Mouse (Mus musculus) neutrophil, adult 5-6 weeks (primary cell): ENCODE results near the gene 4932438A13Rik. TPM values are rescaled to one million over a fixed set of nuclear protein-coding genes. Genes with fewer than 3 reads are reported as not detected.
A peak's percentile ranks its signal among the peaks of the same experiment; 100 is the strongest.

ENCODE experiments used
- ATAC-seq: fragments of 151-379, 151-347 bp; 2 replicates; pipeline ENCODE4 v1.8.0; 2017; ENCODE audit warnings: mild to moderate bottlenecking, moderate TSS enrichment; ENCODE audit not compliant: insufficient number of reproducible peaks, poor library complexity, low FRiP score, severe bottlenecking; ENCODE audit errors: extremely low read depth
- total RNA-seq: library from RNA; stranded (forward); fragments of 200-1000 nt; gene quantifications from 2 replicates; pipeline ENCODE4 v1.2.3, GENCODE M21; 2017

The 4932438A13Rik gene
- 125 and 127 TPM in 2 replicates for total RNA-seq

DNA sequence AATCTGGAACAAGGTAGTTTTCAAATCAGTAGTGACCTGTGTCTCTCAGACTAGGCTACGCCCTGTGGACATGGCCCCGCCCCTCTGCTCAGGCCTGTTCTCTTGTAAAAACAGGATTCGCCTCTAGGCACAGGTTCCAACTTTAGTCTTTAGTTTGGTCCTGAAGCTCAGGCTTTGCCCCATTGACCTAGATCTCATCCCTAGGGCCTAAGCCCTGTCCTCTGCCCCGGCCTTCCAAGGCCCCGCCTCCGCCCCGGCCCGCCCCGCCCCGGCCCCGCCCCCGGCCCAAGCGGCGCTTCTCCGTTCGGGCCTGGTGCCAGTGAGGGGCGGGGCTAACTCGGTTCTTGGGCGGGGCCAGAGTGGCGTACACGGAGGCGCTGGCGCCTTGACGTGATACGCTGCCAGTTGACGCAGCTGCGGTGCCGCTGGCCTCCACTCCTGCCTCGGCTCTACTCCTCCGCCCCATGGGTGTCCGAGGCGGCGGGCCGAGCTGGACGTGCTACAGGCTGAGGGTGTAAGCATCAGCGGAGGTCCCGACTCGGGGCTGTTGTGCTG is at the start of gene 4932438A13Rik:
4932438A13Rik (plus strand) TSS at position 384 of the 555 bp plus-strand sequence.
- peak; percentile 98 for ATAC-seq

DNA sequence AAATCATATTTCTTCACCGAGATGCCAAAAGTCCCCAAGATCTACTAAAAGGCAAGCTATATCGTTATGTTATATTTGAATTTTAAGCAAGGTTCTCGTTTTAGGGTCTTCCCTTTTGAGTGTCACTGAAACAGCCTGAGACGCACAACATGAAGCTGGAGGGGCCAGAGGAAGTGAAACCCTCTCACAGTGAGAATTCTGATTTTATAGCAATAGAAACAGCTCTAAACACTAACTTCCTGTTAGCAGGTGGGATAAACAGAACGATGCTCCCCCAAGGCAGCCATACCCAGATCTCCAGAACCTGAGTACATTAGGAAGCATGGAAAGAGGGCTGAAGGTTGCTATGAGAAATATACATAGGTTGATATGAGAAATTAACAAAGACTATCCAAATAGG is 46.3 kb upstream of the 4932438A13Rik start:
- ATAC-seq = no peak

DNA sequence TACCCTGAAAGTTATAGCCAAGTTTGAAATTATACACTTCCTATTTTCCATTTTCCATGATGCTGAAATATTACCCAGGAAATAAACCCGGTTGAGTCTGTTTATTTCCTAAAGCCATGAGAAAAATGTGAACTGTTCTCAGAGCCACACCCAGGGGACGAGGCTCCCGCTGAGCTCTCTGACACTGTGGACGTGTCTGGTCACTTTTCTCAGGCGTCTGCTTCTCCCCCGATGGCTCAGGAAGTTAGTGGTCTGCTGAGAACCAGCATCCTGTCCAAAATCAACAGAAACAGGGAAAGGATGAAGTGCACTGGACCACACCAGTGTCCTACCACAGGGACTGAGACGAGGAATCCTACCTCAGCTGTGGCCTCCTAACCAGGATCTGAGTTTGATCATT is 43.5 kb upstream of the 4932438A13Rik start:
- ATAC-seq = no peak

DNA sequence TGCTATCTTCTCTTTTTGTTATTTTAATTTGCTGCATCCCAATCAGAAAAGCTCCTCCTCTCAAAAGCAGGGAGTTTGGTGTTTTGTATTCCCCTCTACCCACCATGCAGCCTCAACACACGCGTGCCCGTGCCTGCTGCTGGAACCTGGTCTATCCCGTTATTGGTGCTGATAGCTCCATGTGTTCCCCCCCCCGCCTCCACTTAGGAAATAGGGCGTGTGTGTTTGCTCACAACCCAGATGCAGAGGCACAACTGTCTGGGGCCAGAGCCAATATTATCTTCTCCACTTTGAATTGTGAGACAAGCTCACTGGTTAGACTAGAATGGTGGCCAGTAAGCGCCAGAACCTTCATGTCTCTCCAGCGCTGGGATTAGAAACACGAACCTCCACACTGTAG is 41.9 kb upstream of the 4932438A13Rik start:
- ATAC-seq = no peak

DNA sequence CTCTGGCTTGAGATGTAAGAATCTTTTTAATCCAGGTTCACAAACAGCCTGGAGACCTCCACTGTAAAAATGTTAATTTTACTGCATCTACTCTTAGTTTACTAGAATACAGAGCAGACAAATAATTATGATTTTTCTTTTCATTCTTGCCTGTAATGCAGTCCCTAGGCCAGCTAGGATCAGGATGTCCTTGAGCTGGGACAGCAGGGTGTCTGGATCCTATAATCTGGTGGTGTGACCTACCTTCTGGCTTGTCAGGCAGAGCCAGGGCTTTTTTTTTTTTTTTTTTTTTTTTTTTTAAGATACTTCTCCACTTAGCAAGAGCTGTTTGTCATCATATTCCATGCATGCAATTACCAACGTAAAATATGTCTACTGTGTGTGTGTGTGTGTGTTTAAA is 37.8 kb upstream of the 4932438A13Rik start:
- no peak for ATAC-seq

DNA sequence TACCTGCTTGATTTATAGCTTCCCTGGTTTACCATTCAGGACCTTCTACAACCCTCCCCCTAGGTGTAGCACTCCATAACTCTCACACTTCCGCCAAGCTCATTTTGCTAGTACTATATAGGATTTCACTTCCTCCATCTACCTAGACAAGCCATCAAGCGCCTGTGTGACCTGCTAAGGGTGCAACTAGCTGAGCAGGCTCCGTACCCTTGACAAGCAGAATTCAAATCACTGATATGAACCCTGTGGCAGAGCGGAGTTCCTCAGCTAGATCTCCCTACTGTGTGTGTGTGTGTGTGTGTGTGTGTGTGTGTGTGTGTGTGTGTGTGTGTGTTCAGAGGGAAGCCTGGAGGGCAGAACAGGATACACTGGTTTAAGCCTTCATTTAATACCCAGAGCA is 37.4 kb upstream of the 4932438A13Rik start:
- ATAC-seq = no peak

DNA sequence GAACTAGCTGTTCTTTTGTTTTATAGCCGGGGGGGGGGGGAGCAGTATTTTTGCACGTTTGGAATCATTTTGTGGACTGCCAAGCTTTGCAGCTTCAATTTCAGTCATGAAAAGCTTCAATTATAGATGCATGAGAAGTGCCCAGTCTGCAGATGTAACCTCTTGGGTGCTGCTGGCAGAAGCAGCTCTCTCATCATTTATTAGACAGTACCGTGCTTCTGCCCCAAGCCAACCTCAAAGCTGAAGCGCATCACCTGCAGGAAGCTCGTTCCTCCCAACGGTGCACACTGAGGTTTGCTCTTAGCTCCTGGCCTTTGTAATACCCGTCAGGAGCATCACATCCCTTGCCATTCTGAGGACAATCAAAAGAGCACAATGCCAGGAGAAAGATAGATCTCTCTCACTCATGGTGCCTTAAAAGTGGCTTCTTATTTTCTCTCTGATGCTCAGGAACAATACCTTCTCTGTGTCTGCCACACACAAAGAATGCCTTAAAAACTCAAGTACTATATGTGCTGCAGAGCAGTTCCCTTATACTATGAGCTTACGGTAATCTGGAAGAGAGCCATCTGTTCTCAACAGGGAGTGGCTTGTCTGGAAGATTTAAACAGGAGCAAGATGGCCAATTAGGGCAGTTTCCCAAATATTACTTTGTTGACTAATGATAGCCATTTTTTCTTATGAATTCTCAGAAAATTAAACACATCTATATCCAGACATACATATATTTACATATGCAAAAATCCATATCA is 35.5 kb upstream of the 4932438A13Rik start:
- ATAC-seq = no peak

DNA sequence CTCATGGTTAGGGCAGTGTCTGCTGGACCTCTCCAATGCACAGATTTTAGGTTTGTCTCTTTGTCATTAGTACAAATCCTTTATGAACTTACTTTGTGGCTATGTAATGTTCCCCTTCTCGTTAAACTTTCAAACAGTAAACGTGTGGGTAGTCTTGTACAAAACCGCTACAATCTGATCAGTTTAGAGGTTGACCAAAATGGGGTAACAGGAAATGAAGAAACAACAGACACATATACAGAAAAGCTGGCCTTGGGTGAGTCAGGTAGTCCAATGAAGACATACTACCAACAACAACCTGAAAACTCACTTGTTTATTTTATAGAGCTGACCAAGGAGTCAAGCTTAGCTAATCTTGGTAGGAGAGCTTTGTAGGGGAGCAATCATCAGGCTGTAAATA is 32.7 kb upstream of the 4932438A13Rik start:
- no peak for ATAC-seq

DNA sequence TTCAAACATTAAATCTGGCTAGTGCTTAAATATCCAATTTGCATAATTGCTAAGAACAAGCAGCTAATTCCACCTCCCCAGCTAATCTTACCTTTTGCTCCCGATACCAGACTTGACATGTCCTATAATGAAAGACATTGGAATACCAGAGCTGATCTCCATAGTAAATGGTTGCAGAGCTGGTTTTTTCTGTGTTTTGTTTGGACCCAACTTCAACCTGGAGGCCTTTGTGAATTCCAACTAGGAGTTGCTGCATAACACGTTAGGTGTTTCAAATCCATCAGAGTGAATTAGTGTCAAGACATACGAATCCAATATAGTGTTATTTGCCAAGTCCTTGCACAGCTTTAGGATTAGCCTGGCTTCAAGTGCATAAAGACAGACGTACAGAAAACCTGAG is 28.5 kb upstream of the 4932438A13Rik start:
- ATAC-seq = no peak

DNA sequence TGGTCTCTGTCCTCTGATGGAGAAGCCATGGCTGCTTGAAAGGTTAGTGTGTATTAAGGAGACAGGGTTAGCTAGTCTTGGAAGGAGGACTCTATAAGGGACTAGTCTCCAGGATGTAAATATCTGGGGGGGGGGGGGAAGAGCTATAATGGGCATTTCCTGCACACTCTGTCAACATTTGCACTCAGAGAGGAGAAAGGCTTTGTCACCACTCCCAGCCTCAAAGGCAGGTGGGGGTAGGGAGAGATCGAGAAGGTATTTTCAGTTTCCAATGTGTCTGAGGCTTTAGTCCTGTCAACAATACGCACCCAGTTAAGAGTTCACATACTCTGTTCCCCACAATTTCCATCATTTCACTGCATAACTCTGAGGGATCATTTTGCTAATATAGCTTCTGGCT is 28.1 kb upstream of the 4932438A13Rik start:
- ATAC-seq = no peak

DNA sequence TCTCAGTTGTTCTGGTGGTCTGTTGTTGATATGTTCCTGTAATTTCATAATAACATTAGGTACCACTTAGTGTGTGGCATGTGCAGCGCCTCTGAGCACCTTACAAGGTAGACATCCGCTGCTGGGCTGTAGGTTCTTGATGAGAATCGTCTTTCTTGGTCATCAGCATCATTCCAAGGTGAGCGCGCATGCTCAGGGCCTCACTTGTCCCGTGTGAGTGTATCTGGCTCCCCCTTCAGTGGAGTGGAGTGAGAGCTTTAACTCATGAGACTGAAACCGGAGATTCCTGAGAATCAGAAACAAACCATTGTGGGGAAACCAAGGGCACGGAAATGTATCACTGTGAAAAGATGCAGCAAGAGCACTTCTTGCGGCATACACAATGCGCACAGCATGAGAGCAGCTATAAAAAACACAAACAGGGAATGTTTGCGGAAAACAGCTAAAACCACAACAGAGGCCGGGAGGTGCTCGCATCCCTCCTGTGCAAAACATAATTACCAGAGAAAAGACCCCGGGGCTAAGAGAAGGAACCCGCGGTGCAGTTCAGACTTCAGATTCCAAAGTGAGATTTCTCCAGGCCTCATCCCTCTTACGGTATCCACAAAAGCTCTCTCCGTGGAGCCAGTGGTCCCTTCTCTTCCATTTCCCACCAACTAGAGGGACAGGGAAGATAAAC is 27.2 kb upstream of the 4932438A13Rik start:
- no peak for ATAC-seq

DNA sequence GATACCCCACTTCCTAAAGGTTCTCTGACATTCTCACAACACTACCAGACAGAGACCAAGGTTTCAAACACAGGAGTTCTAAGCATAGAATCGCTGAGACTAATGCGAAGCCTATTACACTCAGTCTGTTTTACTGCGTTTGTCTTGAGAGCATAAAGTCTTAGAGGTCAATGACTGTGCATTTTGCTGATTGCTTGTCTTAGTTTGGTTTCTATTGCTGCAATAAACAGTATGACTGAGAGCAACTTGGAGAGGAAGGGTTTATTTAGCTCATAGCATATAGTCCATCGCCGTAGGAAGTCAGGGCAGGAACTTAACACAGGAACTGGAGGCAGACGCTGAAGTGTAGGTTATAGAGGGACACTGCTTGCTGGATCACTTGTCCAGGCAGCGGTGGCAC is 26.1 kb upstream of the 4932438A13Rik start:
- no peak for ATAC-seq

DNA sequence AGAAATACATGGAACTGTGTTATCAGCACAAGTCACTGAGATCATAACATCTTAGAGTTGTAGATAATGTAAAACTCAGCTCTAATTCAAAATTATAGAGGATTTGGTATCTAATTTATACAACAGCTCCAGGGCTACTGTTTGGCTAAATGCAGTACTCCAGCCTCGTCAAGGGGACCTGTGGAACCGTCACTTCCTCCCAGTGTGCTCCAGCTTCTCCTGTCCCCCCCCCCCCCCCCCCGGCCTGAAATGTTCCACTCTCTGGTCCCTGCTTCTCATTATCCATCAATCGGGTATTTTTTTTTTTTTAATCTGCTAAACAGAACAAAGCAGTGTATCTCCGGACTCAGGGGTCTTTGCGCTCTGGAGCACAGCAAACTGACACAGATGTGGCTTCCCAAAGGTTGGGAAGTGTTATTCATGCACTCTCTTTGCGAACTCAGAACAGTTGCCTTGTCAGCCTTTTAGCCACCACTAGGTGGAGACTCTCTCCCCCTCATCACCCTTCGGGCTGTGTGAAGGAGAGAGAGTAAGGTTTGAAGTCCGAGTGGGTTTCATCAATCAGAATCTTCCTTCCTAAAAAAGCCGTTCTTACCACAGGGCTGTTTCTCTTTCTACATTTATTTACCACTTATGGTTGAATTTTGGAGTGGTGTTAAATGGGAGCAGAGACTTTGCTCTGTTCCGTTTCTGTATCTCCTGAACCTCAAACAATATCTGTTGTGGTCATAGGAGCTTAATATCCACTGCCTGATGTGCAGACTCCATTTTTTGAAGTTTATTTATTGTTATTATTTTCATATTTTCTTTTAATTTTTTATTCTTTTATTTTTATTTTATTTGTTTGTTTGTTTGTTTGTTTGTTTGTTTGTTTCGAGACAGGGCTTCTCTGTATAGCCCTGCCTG is 22.0 kb upstream of the 4932438A13Rik start:
- ATAC-seq = peak; percentile 96

DNA sequence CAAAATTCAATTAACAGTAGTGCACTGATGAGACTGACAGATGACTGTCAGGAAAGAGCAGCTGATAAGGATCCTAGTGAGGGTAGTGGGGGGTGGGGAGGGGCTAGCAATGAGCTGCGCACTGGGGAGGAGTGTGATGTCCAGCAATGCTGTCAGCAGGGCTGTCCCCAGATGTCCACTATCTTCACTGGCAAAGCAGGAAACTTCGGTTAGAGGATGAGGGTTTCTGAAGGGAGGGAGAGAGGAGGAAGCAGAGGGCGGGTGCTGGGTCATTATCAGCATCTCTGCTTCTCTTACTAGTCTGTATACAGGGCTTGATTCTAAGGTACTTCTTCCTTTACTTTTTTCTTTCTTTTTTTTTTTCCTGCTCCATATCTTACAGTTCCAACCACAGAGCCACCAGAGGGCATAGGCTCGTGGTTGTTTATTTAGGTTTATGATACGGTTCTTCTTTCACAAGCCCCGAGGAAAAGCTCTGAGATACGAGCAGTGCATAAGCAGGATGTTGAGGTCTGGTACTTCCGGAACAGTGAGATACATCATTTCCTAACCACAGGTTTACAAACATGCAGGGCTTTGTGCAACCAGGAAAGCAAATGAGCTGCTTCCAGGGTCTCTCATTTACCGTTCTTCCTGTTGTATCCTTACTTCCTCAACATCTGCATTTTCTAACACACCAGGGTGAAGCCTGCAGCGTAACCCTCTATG is 9.0 kb upstream of the 4932438A13Rik start:
- peak; percentile 96 for ATAC-seq

DNA sequence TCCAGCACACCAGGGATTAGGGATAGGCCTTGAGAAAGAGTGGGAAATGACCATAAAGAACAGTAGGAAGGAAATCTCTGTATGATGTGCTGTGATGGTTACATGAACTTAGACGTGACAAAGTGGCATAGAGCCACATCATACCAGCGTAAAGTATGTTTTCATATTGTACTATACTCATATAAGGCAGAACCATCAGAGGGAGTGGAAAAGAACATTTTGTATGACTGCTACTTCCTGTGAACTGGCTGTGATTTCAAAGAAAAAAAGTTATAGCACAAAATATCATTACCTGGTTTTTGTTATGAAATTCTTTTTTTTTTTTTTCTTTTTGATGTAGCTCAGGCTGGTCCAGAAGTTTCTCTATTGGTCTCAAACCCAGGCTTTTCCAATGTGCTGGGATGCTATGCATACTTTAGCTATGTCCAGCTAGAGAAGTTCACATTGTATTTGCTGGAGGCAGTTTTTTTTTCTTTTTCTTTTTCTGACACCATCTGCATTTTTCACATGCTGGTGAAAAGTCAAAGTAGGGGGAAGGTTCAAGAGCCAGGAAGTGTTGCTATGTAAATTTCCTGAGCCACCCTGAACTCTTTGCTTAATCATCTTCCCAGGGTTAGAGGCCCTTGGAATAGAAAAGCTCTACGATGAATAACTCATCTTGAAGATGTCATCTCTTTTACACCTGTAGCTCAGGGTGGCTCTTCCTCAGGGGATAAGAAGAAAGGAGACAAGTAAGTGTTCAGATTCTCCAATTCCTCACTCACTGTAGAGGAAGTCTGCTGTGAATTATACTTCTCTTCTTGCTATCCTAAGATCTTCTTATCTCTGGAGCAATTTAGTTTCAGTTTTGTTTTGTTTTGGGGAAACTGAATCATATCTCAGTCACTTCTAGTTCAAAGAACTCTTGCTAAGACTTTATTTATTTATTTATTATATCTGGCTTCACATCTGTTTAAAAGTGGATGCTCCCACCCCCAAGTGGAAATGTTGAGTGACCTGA is 1.2 kb upstream of the 4932438A13Rik start:
- no peak for ATAC-seq

DNA sequence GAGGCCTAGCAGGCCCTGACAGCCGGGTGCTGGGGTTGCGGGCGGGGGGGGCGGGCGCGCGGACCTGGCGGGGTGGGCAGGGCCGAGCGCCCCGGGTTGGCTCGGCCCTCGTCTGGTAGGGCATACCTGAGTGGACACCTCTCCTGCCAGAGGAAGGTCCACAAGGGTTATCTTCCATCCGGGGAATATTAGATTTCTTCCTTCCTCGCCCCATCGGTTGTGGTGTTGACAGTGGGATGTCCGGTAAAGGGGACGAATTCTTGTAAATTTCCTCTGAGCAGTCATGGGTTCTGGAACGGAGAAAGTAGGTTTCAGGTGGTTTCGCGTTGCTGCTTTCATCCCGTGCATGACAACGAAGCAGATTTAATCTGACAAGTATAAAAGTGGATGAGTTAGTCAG is 523 bp downstream of the 4932438A13Rik start:
- no peak for ATAC-seq

DNA sequence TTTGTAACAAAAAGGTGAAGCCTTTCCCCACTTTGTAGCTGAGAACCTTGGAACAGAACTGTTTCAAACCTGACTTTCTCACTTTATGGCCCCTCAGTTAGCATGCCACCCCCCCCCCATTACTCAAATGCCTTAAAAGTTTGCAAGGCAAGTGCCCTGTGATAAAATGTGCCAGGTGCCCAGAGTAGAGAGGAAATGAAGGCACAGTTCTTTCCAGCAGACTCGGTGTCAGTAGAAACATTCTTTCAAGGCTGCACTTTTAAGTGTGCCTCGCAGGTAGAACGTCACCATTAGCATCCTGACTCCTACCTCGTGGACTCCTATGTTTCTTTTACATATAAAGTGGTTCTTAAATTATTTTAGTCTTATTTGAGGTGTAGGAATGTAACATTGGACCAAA is 977 bp downstream of the 4932438A13Rik start:
- no peak for ATAC-seq

DNA sequence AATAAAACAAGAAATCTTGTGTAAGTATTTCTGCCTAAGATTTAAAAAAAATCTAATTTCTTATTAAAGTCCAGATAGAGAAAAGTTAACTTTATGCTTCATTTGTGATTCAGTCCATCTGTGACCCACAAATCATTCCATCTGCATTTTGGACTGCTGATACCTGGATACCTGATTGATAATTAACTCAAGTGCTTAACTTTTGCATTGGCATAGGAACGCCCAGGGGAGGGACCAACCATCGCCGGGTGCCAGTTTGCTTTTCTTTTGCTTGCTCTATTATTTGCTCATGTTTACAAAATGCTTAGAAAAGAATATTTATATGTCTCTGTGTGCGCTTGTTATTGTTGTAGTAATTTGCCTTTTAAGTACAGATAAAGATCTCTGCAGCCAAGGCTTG is 1.6 kb downstream of the 4932438A13Rik start:
- ATAC-seq = no peak
